Mouse (Mus musculus): ENCODE measurements around the gene Zranb1.

- TF ChIP-seq CTCF (IDR thresholded peaks at IDR 0.05; ENCODE audit: control insufficient read depth, insufficient read depth, insufficient read length) (no peak), MYOG (IDR thresholded peaks at IDR 0.05; ENCODE audit: control insufficient read depth, extremely low read depth, insufficient read length) (no peak), MYOD1 (IDR thresholded peaks at IDR 0.05; ENCODE audit: control insufficient read depth, insufficient read length, low read depth) (no peak)
Measured at GRCm38 (mm10) chr7:132989839-132990238, 58.9 kb downstream of the Zranb1 start.
